Mouse (Mus musculus) heart, embryonic 16.5 days (tissue): ENCODE measurements at regions not wholly inside any gene's neighbourhood (a gene's known extent, or its start where the extent isn't known, plus 50 kb on each side); places are given as distances from the start of the nearest gene placed in this dataset.

ENCODE experiments used
- ATAC-seq: fragments of 200-750 bp; cut with Nextera tagmentation; replicated peaks from 2 replicates; pipeline ENCODE4 v1.8.0; 2017; ENCODE audit warnings: moderate number of reproducible peaks; ENCODE audit not compliant: insufficient read depth, low FRiP score; ENCODE audit errors: extremely low read depth
- H3K27ac ChIP-seq: fragments of 300-500 bp; sonication (generic); 2 replicates; pipeline ENCODE4 v1.5.1; 2014; ENCODE audit warnings: mild to moderate bottlenecking, low read length, control low read depth, moderate library complexity
- H3K27me3 ChIP-seq: fragments of 300-500 bp; sonication (generic); 2 replicates; pipeline ENCODE4 v1.6.1; 2014; ENCODE audit warnings: low read length, mixed read lengths; ENCODE audit not compliant: control insufficient read depth, insufficient read depth
- H3K36me3 ChIP-seq: fragments of 300-500 bp; sonication (generic); 2 replicates; pipeline ENCODE4 v1.6.1; 2014; ENCODE audit not compliant: control insufficient read depth, insufficient read depth
- H3K4me1 ChIP-seq: fragments of 300-500 bp; sonication (generic); 2 replicates; pipeline ENCODE4 v1.6.1; 2014; ENCODE audit warnings: low read length, mixed read lengths; ENCODE audit not compliant: control insufficient read depth, insufficient read depth
- H3K4me2 ChIP-seq: fragments of 300-500 bp; sonication (generic); 2 replicates; pipeline ENCODE4 v1.6.1; 2014; ENCODE audit warnings: low read depth, mild to moderate bottlenecking, control low read depth, low read length
- H3K4me3 ChIP-seq: fragments of 300-500 bp; sonication (generic); 2 replicates; pipeline ENCODE4 v1.5.1; 2014; ENCODE audit warnings: mild to moderate bottlenecking, control low read depth, low read length
- H3K9ac ChIP-seq: fragments of 300-500 bp; sonication (generic); 2 replicates; pipeline ENCODE4 v1.6.1; 2014; ENCODE audit warnings: low read length, control low read depth
- H3K9me3 ChIP-seq: fragments of 300-500 bp; sonication (generic); replicated peaks from 2 replicates; pipeline ENCODE4 v1.6.1; 2016; ENCODE audit warnings: low read length; ENCODE audit not compliant: control insufficient read depth
- WGBS: fragments of 180-500 bp; shearing (Covaris S2); extraction: QIAGEN DNeasy Blood & Tissue Kit; methylation state at CpG from one replicate; pipeline ENCODE4 v1.1.7; 2014; 5-methylcytosine and 5-hydroxymethylcytosine counted together

DNA sequence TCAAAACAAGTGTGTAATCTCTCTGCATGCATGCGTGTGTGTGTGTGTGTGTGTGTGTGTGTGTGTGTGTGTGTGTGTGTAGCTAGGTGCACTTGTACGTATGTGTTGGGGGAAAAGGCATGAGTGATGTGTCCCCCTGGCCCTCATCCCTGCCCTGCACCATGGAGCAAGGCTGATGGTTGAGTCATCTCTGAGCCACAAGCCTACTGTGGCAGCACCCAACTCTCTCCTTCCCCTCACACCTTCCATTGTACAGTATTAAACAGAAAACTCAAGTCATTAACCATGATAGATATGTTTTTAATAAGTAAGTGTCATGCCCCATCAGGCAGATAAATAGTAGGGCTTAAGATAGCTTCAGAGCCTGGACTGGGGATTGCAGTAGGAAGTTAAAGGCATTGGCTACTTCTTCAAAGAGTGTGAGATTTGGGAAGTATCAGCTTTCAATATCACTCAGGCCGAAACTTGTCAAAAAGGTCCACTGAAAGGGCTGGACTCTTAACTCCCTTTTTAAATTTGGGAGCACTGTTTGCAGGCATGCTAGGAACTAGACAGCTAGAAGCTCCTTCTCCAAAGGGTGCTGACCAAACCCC lies 278.2 kb downstream of the Maf start:
- Histone ChIP-seq H3K27ac (no peak overlapping the region), H3K4me1 (no peaks in the 10 kb centered on the region), H3K4me2 (no peak overlapping the region), H3K9ac (no peak overlapping the region), H3K27me3 (no peaks in the 10 kb centered on the region), H3K36me3 (no peaks in the 10 kb centered on the region), H3K4me3 (no peak overlapping the region), H3K9me3 (no peaks in the 10 kb centered on the region)
- 67% methylated on average over 3 of the region's 3 CpGs for WGBS
- no peak for ATAC-seq

DNA sequence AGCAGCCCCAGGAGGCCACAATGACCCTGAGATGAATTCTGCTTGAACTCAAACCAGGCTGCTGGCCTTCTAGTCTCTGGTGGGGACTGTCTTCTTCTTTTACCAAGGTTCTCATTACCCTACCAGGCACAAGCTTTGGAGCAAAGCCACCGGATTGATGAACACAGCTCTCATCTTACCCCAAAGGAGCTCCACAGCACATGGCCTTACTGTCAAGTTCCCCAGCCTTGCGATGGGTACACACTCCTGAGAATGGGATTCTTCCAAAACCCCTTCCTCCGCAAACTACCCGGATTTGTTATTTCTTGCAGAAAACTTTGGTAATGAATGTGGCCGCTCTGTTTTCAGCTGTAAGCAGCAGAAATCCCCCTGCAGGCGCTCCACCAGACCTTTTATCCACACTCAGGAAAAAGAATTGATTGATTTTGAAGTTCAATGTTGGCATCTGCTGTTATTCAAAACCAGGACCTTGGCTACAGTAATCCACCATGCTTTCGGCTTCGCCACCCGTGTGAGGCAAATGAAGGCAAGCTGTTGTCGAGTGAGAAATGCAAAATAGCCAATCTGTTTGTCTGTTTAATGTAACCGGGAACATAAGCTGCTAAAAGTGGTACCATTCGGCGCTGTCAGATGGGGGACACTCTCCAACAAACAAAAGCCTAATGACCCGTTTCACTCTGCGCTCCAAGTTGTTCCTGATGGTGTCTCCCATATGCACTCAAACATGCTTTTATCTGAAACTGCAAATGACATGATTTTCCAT lies 278.9 kb downstream of the Maf start:
- no peak overlapping the region for H3K4me2 ChIP-seq
- 86% methylated on average over 15 of the region's 15 CpGs for WGBS
- H3K4me1 ChIP-seq, result no peaks in the 10 kb centered on the region
- H3K36me3 ChIP-seq, result no peaks in the 10 kb centered on the region
- ATAC-seq, result no peak
- H3K4me3 ChIP-seq, result no peak overlapping the region
- no peaks in the 10 kb centered on the region for H3K9me3 ChIP-seq
- no peak overlapping the region for H3K9ac ChIP-seq
- H3K27me3 ChIP-seq, result no peaks in the 10 kb centered on the region
- no peak overlapping the region for H3K27ac ChIP-seq

DNA sequence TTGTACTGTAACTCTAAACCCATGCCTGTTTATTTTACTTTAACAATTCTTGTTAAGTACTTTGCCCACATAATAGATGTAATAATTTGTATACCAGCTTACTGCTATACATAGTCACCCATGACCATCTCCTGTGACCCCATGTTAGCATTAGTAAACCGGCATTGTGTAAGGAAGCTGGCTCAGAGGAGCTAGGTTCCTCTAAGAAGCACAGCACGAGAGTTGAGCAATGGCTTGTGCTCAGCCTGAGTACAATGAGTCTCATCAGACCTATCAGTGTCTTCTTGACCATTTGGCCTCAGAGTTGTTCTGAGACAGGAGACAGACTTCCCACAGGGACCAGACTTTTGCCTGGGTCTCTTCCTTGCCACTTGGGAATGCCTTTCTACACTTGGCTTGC lies 279.6 kb downstream of the Maf start:
- no peak overlapping the region for H3K4me3 ChIP-seq
- WGBS, result 71% methylated on average over 2 of the region's 2 CpGs
- no peak overlapping the region for H3K4me2 ChIP-seq
- H3K36me3 ChIP-seq, result no peaks in the 10 kb centered on the region
- H3K27me3 ChIP-seq, result no peaks in the 10 kb centered on the region
- no peak for ATAC-seq
- H3K27ac ChIP-seq, result no peak overlapping the region
- H3K9ac ChIP-seq, result no peak overlapping the region
- H3K9me3 ChIP-seq, result no peaks in the 10 kb centered on the region
- no peaks in the 10 kb centered on the region for H3K4me1 ChIP-seq

DNA sequence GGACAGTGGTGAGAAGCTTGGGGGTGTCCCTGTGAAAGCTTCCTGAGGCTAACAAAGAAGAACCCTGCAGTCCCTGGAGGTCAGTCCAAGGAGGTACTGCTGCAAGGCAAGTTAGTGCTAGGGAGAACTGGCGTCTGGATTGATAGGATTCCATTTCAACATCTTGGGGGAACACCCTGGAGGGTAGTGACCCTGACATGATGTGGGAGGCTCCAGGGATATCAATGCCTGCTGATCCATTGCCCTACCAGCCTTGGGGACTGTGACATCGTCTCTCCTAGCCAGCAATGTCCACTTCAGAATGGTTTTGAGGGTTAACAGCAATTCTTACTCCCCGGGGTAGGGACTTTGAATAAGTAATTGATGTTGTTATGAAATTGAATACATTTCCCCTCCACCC lies 280.1 kb downstream of the Maf start:
- no peak overlapping the region for H3K4me2 ChIP-seq
- no peak overlapping the region for H3K27ac ChIP-seq
- no peak overlapping the region for H3K9ac ChIP-seq
- no peak overlapping the region for H3K4me3 ChIP-seq
- ATAC-seq, result no peak
- no peaks in the 10 kb centered on the region for H3K27me3 ChIP-seq
- no peaks in the 10 kb centered on the region for H3K4me1 ChIP-seq
- H3K9me3 ChIP-seq, result no peaks in the 10 kb centered on the region
- 58% methylated on average over 3 of the region's 3 CpGs for whole genome bisulfite sequencing
- no peaks in the 10 kb centered on the region for H3K36me3 ChIP-seq

DNA sequence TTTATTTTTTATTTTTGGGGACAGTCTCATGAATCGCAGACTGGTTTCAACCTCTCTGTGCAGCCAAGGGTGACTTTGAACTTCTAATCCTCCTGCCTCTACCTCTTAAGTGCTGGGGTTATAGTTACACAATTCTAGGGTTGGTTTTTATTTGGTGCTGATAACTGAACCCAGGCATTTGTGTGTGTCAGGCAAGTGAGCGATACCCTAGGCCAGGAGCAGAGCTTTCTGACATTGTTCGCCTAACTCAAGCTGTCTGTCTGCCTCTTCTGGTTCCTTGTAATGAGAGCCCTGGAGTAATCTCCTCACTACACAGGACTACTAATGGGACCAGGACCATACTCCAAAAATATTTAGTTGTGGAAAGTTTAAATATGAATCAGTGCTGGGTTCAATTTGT lies 281.1 kb downstream of the Maf start:
- no peaks in the 10 kb centered on the region for H3K9me3 ChIP-seq
- no peak overlapping the region for H3K4me2 ChIP-seq
- H3K36me3 ChIP-seq, result no peaks in the 10 kb centered on the region
- WGBS, result 81% methylated on average over 3 of the region's 3 CpGs
- ATAC-seq, result no peak
- no peak overlapping the region for H3K27ac ChIP-seq
- no peak overlapping the region for H3K4me3 ChIP-seq
- H3K9ac ChIP-seq, result no peak overlapping the region
- H3K4me1 ChIP-seq, result no peaks in the 10 kb centered on the region
- no peaks in the 10 kb centered on the region for H3K27me3 ChIP-seq

DNA sequence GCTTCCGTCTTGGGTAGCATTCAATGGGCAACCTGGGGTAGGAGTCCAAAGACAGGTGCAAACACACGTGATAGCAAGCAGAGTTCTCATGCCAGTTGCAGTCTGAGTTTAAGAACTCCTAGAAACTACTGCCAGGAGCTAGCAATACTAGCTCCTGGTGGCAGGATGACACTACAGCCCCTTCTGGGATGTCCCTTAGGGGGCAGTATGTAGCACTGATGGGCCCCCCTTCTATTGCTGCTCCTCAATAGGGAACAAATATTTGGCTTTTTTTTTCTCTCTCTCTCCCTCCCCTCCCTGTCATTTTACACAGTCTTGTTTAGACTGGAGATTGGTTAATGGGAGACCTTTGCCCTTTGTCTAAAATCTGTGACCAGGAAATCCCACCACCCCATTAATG lies 282.2 kb downstream of the Maf start:
- no peak for ATAC-seq
- Histone ChIP-seq H3K9me3 (no peaks in the 10 kb centered on the region), H3K4me2 (no peak overlapping the region), H3K9ac (no peak overlapping the region), H3K27ac (no peak overlapping the region), H3K4me3 (no peak overlapping the region), H3K4me1 (no peaks in the 10 kb centered on the region), H3K36me3 (no peaks in the 10 kb centered on the region), H3K27me3 (no peaks in the 10 kb centered on the region)
- 74% methylated on average over 2 of the region's 2 CpGs for WGBS

DNA sequence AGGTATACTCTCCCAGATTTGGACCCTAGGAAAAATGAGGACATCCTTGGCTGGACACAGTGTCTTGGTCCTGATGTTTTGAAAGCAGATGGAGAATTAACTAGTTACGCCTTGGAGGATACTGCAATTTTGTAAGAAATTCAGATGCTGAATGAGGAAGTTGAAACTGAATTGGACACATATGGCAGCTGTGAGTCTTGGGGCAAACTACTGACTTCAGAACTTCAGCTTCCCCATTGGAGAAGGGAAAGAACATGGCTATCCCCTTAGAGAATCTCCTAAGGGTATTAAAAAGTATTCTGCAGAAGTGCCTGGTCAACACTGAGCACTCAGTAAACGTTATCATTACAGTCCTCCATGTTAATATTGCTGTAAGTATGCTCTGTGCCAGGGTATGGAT lies 283.9 kb downstream of the Maf start:
- WGBS, result 76% methylated on average over 2 of the region's 2 CpGs
- no peak overlapping the region for H3K4me2 ChIP-seq
- no peak for ATAC-seq
- H3K4me3 ChIP-seq, result no peak overlapping the region
- H3K9me3 ChIP-seq, result no peaks in the 10 kb centered on the region
- no peaks in the 10 kb centered on the region for H3K4me1 ChIP-seq
- H3K9ac ChIP-seq, result no peak overlapping the region
- no peaks in the 10 kb centered on the region for H3K36me3 ChIP-seq
- no peaks in the 10 kb centered on the region for H3K27me3 ChIP-seq
- no peak overlapping the region for H3K27ac ChIP-seq

DNA sequence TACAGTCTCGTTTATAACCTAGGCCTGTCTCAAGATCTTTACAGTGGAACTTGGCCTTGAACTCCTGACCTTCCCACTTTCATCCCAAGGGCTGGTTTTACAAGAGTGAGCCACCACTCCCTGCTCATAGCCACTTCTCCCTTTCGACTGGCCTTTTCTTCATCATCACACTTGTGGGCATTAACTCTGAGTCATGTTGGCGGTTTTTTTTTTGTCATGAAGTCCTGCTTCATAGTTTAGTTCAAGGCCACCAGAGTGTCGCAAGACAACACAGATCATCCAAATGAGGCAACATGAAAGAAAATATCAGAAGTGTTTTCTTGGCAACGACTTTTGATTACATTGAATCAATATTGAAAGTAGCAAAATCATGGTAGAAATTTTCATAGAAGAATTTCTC lies 284.5 kb downstream of the Maf start:
- H3K9me3 ChIP-seq, result no peaks in the 10 kb centered on the region
- 83% methylated on average over 5 of the region's 5 CpGs for WGBS
- no peak overlapping the region for H3K4me2 ChIP-seq
- ATAC-seq, result no peak
- no peaks in the 10 kb centered on the region for H3K4me1 ChIP-seq
- no peak overlapping the region for H3K9ac ChIP-seq
- H3K4me3 ChIP-seq, result no peak overlapping the region
- H3K27ac ChIP-seq, result no peak overlapping the region
- H3K36me3 ChIP-seq, result no peaks in the 10 kb centered on the region
- H3K27me3 ChIP-seq, result no peaks in the 10 kb centered on the region

DNA sequence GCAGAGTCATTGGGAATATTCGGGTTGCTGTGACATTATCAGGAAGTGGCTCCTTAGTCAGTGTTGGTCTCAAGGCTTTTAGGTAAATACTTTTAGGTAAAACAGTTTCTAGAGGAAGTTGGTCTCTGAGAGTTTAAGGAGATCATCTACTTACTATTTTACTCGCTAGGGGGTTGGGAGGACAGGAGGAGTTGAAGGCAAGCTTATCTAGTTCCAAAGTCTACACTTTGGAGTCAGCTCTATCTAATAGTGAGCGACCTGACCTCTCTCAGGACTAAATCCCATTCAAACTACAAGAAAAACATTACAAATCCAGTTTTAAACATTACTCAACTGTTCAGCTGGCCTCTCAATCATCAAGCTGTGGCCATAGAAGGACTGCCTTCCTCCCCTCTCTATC lies 287.1 kb downstream of the Maf start:
- ATAC-seq, result no peak
- Histone ChIP-seq H3K27ac (no peak overlapping the region), H3K4me2 (no peak overlapping the region), H3K27me3 (no peaks in the 10 kb centered on the region; the same call in 1 of the 2 replicates), H3K4me3 (no peak overlapping the region), H3K4me1 (no peaks in the 10 kb centered on the region), H3K9ac (no peak overlapping the region), H3K9me3 (no peaks in the 10 kb centered on the region), H3K36me3 (no peaks in the 10 kb centered on the region)
- WGBS, result 54% methylated on average over 3 of the region's 3 CpGs
